Mouse (Mus musculus): ENCODE measurements around the gene Gm43191.
"Not testable (repeated sequence)": the region's sequence is repeated elsewhere in the genome, so short reads cannot be mapped to it uniquely, and the experiment has no call there.

Gene Gm43191

DNA sequence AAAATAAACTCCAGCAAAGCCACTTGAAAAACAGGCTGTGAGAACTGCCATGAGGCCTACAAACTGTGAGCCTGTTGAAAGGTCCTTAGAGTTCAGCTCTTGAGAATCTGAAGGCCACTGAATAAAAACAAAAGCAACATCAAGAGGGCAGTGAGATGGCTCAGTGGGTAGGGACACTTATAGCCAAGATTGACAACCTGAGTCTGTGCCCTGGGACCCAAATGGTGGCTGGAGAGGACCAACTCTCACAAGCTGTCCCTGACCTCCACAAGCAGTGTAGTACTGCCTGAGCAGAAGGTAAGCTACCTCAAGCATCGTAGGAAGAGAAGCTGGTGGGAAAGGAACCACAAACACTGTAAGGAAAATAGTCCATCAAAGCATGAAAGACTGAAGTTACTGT is at the start of gene Gm43191:
Gene Gm43191 (minus strand): TSS at position 101 of the 400 bp plus-strand sequence.
- no peak for DNase-seq

DNA sequence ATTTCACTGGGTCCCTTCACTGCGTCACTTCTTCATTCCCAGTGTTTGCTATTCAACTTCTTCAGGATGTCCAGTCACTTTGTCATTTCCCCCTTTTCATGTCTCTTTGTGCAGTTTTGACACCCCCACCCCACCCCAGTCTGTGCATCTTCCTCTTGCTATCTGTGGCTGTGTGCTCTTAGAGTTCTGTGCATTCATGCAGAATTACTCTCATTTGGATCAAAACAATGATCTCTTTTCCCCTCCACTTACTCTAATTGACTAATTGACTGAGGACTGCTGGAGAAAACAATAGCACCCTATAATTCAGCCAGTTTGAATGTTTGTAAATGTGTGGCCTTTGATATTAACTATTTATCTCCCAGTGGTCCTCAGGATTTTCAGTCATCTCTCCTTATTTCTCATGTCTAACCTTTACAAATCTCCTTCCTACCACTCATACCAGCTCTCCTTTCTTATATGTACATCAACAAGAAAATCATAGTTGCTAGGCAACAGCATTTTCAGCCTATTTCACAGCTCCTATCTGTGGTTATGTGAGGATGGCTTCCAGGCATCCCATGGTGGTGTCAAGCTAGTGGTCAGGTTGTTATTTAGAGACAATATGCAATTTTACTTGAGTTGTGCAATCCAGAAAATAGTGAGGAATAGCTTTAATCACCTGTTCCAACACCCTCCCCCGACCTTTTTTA is 48.6 kb upstream of the Gm43191 start:
- DNase-seq = no peak

DNA sequence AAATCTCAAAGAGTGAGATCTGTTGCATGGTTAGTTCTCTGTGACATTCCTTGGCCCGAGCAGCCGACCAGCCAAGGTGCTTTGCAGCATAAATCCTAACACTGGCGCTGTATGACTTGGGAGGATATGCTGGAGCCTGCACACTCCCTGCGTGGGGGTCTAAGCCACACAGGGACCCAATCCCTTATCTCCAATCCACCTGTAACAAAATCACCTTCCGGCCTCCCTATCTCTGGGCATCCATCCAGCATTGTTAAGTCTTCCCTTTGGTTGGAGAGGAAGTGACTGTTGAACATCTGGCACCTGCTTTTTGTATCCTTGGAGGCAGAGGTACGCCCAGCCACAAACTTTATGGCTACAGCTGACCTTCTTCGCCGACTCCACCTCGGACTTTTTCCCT is 45.7 kb upstream of the Gm43191 start:
- no peak for DNase-seq

DNA sequence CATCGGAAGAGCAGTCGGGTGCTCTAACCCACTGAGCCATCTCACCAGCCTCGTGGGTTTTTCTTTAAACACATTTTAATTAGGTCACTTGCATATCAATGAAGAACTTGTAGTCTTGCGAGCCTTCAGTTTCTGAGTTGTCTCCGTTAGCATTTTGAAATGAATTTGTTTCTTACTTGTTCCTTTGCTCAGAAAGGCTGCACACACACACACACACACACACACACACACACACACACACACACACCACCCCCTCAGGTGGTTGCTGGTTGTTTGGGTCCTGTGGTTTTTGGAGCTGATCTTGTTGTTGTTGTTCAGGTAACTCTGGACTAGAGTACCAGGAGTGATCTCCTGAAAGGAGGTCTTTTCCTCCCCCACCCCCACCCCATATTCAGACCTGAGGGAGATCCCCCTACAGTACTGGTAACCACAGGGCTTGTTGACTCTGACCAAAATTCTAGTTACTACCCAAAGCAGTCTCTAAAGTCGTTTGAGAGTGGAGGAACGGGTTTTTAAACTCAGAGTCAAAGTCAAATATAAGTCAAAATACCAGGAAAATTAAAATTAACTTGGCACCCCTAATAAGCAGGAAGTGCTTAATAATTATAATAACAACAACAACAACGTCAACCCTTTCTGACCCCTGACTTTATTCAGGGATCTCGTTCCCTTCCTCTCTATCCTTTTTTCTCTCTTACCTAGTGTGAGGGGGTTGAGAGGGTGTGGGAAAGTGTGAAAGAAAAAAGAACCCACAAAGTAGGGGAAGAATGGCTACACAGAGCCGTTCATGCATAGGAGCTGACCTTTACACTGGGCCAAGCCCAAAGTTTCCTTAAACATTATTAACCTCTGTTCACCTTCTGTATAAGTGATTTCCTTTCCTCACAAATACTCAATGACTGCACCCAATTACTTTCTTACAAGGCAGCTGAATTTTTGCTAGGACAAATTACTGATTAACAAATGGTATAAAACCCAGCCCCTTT is 42.7 kb upstream of the Gm43191 start:
- no peak for DNase-seq

DNA sequence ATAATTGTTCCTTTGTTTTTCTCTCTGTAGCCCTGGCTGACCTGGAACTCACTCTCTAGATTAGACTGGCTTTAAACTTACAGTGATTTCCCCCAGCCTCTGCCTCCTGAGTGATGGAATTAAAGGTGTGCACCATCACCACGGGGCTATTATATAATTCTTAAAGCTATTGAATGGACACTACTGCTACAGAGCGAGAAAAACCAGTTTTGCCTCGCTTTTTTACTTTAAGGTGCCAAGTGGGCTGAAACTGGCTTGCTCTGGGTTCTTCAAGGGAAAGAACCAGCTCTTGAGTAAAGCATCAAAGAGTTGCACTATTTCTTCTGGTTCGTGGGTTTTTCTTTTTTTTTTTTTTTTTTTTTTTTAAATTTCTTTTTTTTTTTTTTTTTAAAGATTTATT is 41.9 kb upstream of the Gm43191 start:
- DNase-seq = peak in 1 of 2 experiments; percentile 35

DNA sequence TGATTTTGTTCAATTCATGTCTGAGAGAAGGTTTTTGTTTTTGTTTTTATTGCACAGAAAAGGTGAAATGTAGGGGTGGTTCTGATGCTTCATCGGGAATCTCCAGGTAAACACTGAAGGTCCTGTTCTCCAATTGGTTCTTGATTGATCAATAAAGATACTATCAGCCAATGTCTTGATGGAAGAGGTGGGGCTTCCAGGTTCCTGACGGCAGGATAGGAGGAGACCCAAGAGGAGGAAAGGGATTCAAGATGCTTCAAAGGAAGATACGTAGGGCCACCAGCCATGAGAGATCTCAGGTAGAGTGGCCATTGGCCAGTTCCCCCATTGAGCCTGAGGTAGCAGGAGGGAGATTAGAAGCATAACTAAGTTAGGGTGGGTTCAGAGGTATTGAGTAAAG is 37.9 kb upstream of the Gm43191 start:
- DNase-seq = no peak

DNA sequence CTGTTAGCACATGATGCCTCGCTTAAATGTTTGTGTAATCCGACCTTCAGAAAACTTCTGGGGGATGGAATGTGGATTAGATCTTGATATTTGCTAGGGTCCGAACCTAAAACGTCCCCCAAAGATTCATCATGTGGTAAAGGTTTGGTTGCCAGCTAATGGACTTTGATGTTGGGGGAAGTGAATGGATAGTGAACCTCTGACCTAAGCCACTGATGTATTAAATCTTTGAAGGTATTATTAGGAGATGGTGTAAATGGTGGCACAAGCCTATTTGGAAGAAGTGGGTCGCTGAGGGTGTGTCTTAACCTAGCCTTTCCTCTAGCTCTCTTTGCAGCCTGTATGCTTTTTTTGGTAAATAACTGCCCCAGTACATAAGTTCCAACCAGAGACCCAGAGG is 32.0 kb upstream of the Gm43191 start:
- DNase-seq = no peak

DNA sequence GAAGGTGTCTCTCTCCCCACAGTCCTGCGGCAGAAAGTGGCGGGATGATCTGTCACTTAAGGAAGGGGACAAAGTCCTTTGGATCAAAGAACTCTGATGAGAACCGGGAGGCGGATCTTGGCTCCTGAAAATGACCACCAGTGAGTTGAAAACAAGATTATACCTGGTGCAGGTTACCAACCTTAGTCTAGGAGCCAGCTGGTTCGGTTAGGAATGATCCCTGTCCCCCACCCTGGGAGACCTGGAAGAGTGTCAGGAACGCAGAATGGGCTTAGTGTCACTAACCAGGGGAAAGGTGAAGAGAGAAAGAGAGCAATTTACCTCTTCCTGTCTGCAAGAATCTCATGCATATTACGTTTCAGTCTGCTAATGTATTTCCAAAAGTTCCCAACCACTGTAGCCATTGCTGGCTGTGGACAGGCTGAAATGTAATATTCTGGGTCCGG is 31.4 kb upstream of the Gm43191 start, which contains the start of gene Slc35a3:
Gene Slc35a3 (minus strand): TSS at position 396 of the 446 bp plus-strand sequence.
- no peak for DNase-seq

DNA sequence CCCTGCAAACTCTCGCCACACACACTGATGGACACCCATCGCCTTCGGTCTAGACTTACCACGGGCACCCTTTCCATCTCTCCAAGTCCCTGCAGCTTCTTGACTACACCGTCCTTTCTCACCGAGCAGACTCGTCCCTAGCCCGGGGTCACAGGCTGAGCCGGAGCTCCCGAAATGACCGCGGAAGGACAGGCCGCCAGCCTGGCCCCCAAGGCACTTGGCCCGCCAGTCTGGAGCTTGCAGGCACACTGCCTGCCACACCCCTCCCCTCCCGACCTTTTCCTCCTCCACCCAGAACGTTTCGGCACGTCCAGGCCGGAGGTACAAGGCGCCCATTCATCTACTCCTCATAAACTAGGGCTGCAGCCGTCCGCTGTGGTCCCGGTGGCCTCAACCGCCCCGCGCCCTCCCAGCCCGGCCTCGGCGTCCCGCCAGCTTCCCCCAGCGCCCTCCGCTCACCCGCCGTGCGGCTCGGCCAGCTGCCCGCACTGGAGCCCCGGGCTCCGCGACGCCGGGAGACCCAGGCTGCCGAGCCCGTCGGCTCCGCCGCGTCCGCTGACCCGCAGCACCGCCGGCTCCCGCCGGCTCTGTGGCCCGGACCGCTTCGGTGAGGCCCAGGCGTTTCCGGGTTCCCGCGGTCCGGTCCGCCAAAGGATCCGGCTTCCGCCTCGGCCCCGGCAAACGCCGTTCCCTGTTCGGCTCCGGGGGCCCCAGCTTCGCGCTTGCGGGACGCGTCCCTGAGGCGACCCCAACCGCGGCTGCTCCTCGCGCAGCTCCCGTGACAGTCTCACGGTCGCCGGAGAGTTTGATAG is 30.8 kb upstream of the Gm43191 start:
- DNase-seq = peak; percentile 76

DNA sequence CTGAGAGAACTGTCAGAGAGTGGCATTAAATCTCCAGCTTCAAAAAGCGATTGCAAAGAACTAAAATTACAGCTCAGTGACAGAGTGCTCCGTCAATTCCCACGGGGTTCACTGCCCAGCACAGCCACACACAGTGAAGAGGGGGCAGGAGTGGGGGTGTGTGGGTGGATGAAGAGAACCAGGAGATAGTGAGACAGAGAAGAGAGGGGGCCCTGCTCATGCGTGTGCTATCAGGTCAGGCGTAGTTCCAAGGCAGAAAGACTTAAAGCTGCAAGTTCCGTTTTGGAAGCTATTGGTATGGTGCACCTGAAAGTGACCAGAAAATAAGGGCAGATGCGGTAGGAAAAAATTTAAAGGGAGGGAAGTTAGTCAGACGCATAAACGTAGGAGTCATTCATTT is 29.9 kb upstream of the Gm43191 start:
- no peak for DNase-seq

DNA sequence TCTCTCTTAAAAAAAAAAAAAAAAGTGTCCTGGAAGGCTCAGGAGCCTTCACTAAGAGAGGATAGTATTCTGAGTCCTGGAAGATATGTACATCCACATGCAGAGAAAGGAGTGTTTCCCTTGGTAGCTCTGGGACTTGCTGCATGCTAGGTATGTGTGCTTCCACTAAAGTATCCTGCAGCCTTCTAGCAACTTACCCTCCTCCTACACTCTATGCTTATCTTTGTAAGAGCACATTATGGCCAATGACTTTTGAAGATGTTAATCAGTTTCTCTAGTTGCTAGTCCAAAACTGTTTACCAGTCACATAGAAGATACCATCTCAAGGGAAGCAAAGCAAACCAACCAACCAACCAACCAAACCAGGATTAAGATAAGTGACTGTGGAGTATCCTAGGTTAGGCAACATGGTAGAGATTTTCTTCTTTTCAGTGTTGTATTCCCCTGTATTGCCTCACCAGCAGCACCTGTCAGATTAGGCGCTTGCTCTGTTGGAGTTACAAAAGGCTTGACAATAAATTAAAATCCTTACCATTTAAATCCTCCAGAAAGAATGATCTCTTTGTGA is 24.7 kb upstream of the Gm43191 start:
- DNase-seq = no peak

DNA sequence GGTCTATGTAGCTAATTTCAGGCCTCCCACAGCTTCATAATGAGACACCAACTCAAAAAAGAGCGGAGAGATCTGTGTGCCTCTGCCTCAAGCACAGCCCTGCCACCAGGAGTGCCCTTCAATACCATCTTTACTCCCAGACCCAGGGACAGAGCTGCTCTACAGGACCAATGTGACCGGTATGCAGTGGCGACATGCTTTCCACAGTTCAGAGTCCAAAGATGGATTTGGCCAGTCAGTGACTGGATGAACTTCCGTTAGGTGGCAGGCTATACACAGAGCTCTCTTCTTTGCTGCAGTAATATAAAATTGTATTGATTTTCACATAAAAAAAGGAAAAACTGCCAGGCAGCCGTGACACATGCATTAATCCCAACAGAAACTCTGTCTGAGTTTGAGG is 22.8 kb upstream of the Gm43191 start:
- DNase-seq = no peak

DNA sequence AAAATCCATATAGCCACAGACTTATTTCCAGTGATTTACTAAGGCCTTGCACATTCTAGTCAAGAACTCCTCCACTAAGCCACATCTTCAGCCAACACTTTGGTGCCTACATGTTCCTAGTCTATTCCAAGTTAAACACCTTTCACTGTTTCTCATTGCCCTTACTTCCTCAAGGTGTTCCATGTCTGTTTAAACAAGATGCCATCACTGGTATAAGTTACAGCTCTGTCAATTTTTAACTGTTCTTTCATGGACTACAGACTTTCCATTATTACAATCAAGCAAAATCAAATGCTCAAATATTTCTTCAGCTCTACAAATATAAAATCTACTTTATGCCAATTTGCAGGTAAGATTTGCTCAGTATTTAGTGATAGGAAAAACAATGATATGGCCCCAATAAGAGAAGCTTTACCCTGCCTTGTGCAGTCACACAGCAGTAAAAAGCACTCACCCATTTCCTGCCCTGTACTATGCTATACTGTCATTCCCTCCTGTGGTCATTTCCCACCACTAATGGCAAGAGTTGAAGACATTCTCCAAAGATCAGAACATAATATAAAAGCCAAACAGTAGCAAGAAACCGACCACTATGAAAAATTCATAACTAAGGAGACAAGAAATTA is 21.7 kb upstream of the Gm43191 start:
- DNase-seq = no peak

DNA sequence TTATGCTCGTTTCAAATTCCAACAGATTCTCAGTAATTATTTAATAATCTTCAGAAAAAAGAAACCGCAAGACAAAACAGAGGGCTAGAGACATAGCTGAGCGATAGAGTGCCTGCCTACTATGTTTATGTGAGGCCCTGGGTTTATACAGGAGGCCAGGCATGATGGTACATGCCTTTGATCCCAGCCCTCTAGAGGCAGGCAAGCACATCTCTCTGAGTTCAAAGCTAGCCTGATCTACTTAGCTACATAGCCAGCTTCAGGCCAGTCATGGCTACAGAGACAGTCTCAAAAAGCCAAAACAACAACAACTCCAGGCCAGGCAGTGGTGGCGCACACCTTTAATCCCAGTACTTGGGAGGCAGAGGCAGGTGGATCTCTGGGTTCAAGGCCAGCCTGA is 20.5 kb upstream of the Gm43191 start:
- no peak for DNase-seq

DNA sequence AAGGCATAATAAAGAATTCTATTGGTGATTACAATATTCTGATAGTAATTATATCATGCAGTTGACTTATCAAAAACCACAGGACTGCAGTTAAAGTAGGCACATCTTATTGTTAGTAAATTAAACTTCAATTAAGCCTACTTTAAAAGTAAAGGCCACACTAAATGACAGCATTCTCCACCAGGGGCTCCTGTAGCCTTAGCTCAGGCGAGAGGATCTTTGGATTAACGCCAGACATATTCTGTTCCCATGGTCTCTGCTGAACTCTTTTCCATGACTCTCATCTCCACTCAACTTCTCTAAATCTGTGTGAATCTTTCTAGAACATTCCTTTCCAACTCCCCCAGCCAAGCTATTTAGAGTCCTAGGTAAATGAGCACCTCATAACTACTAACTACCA is 17.7 kb upstream of the Gm43191 start:
- DNase-seq = no peak

DNA sequence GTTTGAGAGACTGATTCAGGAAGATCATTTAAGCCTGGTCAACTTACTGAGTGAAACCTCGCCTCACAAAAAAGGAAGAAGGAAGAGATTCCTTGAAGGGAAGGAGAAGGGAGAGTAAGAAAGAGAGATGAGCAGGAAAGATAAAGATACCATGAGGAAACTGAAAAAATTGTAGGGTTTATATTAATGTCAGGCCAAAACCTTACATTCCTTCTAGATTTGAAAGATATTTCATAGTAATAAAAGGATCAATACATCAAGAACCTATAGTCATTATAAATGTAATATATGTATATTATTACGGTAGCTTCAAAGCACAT is 14.6 kb upstream of the Gm43191 start:
- no peak for DNase-seq

DNA sequence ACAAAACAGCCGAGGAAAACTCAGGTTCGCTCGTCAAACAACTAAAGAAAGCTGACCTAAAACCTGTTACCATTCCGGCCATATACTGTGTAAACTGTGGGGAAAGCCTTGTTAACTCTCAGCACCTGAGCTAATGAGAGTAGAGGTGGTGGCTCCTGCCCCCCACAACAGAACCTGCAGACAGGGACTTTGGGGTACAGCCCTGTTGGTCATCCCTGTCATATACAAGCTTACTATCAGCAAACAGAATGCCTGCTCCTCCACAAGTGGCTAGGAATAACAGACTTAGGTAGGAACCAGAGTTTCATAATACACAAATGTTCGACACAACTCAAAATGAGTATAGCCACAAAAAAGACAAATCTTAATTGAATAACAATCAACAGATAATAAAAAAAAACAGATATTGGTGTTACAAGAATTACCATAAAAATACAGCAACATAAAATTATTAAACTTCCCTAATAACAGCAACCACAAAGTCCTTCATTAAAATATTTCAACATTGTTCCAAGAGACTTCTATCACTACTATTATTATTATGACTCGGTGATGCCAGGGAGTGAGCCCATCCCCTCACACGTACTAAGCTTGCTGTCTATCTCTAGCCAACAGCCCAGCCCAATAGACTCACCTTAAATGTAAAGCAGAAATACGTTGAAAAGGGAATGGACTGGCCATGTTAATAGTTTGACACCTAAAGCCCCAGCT is 14.1 kb upstream of the Gm43191 start:
- no peak for DNase-seq

DNA sequence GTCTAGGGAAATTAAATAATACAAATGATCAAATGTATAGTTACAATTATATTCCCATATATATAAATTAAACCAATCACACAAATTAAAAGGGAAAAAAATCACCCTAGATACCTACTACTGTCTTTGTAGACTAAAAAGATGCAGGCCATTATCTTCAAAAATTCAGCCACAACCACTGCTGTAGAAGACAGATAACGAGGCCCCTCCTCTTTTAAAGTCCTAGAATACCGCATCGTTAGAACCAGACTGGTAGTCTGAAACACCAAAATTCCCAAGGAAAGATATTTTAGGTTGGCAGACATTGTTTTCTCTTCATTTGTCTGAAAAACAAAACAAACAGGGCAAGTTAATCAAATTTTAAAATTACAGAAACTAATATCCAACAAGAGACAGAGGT is 13.3 kb upstream of the Gm43191 start:
- no peak for DNase-seq

DNA sequence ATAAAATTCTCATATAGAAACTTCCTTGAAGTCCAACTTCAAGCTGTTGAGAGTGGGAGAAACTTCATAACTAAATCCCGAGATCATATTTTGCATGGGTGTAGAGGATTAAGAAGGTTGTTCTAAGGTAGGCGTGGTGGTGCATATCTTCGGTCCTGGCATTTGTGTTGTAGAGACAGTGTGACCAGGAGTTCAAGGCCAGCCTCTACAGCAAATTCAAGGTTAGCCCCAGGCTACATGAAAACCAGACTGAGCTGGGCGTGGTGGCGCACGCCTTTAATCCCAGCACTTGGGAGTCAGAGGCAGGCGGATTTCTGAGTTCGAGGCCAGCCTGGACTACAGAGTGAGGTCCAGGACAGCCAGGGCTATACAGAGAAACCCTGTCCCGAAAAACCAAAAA is 16.8 kb downstream of the Gm43191 start:
- DNase-seq = not testable (repeated sequence)

DNA sequence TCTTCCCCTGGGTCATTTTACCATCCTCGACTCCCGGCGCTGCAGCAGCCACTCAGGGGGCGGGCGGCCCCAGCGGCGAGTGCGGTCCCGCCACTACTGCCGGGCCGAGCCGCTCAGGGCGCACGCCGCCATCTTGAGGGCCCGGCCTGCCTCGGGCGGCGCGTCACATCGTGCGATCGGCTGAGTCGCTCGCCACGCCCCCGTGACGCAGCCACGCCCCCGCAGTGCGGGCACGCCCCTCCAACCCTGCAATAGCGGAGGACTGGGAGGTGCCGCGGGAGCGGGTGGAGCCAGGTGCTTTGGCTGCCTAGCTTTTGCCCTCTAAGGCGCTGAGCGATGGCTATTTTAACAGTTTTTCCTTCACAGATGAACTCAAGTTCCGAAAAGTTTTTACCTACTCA is 18.6 kb downstream of the Gm43191 start, which contains the start of gene Mfsd14a:
Gene Mfsd14a (minus strand): TSS at position 215 of the 401 bp plus-strand sequence.
- peak; percentile 99 for DNase-seq

DNA sequence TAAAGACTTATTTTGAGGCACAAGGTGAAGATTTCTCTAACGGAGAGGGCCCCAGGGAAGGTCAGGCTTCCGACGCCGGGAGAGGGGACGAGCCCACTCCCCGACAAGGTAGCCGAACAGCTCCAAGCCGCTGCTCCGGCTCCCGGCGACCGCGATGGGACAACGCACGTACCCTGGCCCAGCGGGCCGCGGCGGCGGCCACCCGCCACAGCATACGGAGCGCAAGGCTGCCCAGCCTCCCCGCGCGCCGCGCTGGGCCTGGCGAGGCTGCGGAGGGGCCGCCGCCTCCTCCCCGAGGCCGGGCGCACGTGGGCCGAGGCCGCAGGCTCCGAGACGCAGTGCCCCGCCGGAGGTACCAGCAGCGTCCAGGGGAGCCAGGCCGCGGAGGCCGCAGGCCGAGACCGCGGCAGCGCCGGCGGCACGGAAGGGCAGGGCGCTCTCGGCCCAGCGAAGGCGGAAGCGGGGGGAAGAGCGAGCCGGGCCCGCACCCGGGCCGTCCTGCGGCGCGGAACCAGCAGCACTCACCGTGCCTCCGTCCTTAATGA is 19.1 kb downstream of the Gm43191 start:
- no peak for DNase-seq
